Comparison of ENCODE assay signal across 21 mouse cellular contexts in the genomic region with DNA sequence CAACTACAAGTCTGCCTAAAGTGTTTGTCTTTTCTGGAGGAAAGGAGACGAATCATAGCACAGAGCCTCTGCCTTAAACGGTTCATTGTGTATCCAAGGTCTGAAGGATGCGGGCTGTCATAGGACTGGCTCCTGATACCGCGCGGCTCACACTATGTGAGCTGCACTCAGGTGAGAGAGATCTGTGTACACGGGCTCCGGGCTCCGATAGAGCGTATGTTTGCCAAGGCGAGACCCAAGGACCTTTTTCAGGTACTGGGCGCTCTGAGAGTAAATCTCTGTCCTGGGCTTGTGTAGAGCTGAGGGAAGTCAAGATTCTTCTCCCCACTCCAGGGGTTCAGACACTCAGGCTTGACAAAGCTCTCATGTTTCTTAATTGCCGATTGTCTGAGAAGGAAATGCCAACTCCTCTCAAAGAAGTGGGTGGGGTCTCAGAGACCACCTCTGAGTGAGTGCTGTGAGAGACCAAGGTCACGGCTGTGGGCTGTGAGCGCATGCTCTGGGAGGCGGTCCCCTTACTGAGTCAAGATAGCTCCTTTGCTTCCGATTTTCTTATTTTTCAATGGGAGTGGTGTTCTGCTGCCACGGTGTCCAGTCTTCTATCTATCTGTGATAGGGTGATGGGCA. TPM values are rescaled to one million over a fixed set of nuclear protein-coding genes. Genes with fewer than 3 reads are reported as not detected.
DNase-seq lines count a peak whose midpoint lies in the region; ATAC-seq and TF ChIP-seq lines count a peak whose summit lies in the region.
"Had no signal": no experiment of that assay in that cellular context is flagged by ENCODE, and none has a peak within 500 bp of the region (broad histone marks: within the 10 kb centered on the region; RNA-seq: fewer than 3 reads in every experiment).

No protein-coding gene starts in this region.

- no peaks in the 10 kb centered on the region for H3K36me3 ChIP-seq in kidney, embryonic 16.5 days (ENCODE audit: insufficient read depth, low read length)
- no peaks in the 10 kb centered on the region for H3K36me3 ChIP-seq in lung, postnatal 0 days (ENCODE audit: insufficient read depth, low read length)
- H3K36me3 ChIP-seq in stomach, postnatal 0 days (ENCODE audit: control insufficient read depth, insufficient read depth, low read length) = no peaks in the 10 kb centered on the region
- H3K36me3 ChIP-seq: forebrain, embryonic 10.5 days; heart, embryonic 12.5 days; hindbrain, embryonic 10.5 days; intestine, embryonic 15.5 days; liver, embryonic 13.5 days; neural tube, embryonic 13.5 days had no signal

- H3K9ac ChIP-seq in kidney, embryonic 16.5 days (replicated peaks; ENCODE audit: low read length) = no peak overlapping the region
- no peak overlapping the region for H3K9ac ChIP-seq in lung, postnatal 0 days (replicated peaks; ENCODE audit: low read depth)
- H3K9ac ChIP-seq in stomach, postnatal 0 days (ENCODE audit: low read length) = no peak overlapping the region
- H3K9ac ChIP-seq: heart, embryonic 12.5 days; intestine, embryonic 15.5 days; liver, embryonic 13.5 days; neural tube, embryonic 13.5 days had no signal

- no peaks in the 10 kb centered on the region for H3K9me3 ChIP-seq in kidney, embryonic 16.5 days (ENCODE audit: low read length)
- H3K9me3 ChIP-seq in lung, postnatal 0 days (ENCODE audit: low read length) = no peaks in the 10 kb centered on the region
- no peaks in the 10 kb centered on the region for H3K9me3 ChIP-seq in stomach, postnatal 0 days (ENCODE audit: control insufficient read depth, low read length)
- H3K9me3 ChIP-seq: forebrain, embryonic 10.5 days; heart, embryonic 12.5 days; hindbrain, embryonic 10.5 days; intestine, embryonic 15.5 days; liver, embryonic 13.5 days; megakaryocyte, embryonic 14.5 days; neural tube, embryonic 13.5 days had no signal

- no peaks in the 10 kb centered on the region for H3K27me3 ChIP-seq in kidney, embryonic 16.5 days (ENCODE audit: insufficient read depth, low read length)
- H3K27me3 ChIP-seq in lung, postnatal 0 days (replicated peaks; ENCODE audit: insufficient read depth, low read length) = no peaks in the 10 kb centered on the region
- H3K27me3 ChIP-seq in stomach, postnatal 0 days (ENCODE audit: control insufficient read depth, insufficient read depth, low read length) = no peaks in the 10 kb centered on the region
- H3K27me3 ChIP-seq: heart, embryonic 12.5 days; intestine, embryonic 15.5 days; liver, embryonic 13.5 days; megakaryocyte, embryonic 14.5 days; neural tube, embryonic 13.5 days had no signal

- peak; percentile 70 for ATAC-seq in kidney, embryonic 16.5 days (ENCODE audit: low FRiP score, low TSS enrichment)
- ATAC-seq in lung, postnatal 0 days = no peak
- no peak for ATAC-seq in stomach, postnatal 0 days (ENCODE audit: low FRiP score, low TSS enrichment)
- ATAC-seq: hindbrain, embryonic 16.5 days; intestine, embryonic 15.5 days had no signal

- TF ChIP-seq CTCF in lung, postnatal 0 days (IDR thresholded peaks at IDR 0.05) = no peak
- no peak for TF ChIP-seq CTCF in stomach, postnatal 0 days (IDR thresholded peaks at IDR 0.05; ENCODE audit: low read depth)

- peaks cover 12% of the 10 kb centered on the region for H3K4me1 ChIP-seq in kidney, embryonic 16.5 days (ENCODE audit: insufficient read depth, low read length)
- H3K4me1 ChIP-seq in lung, postnatal 0 days (ENCODE audit: insufficient read depth, low read depth, low read length) = no peaks in the 10 kb centered on the region
- H3K4me1 ChIP-seq in stomach, postnatal 0 days (replicated peaks; ENCODE audit: control insufficient read depth, insufficient read depth) = no peaks in the 10 kb centered on the region
- H3K4me1 ChIP-seq: intestine, embryonic 15.5 days; liver, embryonic 13.5 days; neural tube, embryonic 13.5 days had no signal

- 67% methylated on average over 18 of the region's 18 CpGs for WGBS in kidney, embryonic 16.5 days
- 38% methylated on average over 18 of the region's 18 CpGs for WGBS in lung, postnatal 0 days
- 51% methylated on average over 18 of the region's 18 CpGs for WGBS in stomach, postnatal 0 days

- no peak overlapping the region for H3K4me3 ChIP-seq in kidney, embryonic 16.5 days (ENCODE audit: low read length)
- no peak overlapping the region for H3K4me3 ChIP-seq in lung, postnatal 0 days (ENCODE audit: low read depth, low read length)
- no peak overlapping the region for H3K4me3 ChIP-seq in stomach, postnatal 0 days (ENCODE audit: low read depth, low read length)
- H3K4me3 ChIP-seq: forebrain, embryonic 10.5 days; heart, embryonic 12.5 days; hindbrain, embryonic 10.5 days; intestine, embryonic 15.5 days; left cerebral cortex, adult 2 months; liver, embryonic 13.5 days; megakaryocyte, embryonic 14.5 days; neural tube, embryonic 13.5 days had no signal

- TF ChIP-seq EP300 in lung, postnatal 0 days (IDR thresholded peaks at IDR 0.05) = no peak
- no peak for TF ChIP-seq EP300 in stomach, postnatal 0 days (optimal IDR thresholded peaks at IDR 0.05)

- H3K27ac ChIP-seq in kidney, embryonic 16.5 days (ENCODE audit: low read length) = peak overlapping the region; percentile 20; the same call in 1 of the 2 replicates
- H3K27ac ChIP-seq in lung, postnatal 0 days (ENCODE audit: low read length) = no peak overlapping the region
- H3K27ac ChIP-seq in stomach, postnatal 0 days (replicated peaks) = no peak overlapping the region
- H3K27ac ChIP-seq: forebrain, embryonic 10.5 days; hindbrain, embryonic 10.5 days; intestine, embryonic 15.5 days; left cerebral cortex, adult 2 months; liver, embryonic 13.5 days; neural tube, embryonic 13.5 days had no signal

- no peak for DNase-seq in kidney, postnatal 36 days
- no peak for DNase-seq in lung, postnatal 0 days (ENCODE audit: low spot score)
- DNase-seq in lung, postnatal 4 days = no peak
- DNase-seq in ZHBTc4 (ENCODE audit: low read depth, low spot score) = peak; percentile 89
- DNase-seq in stomach, postnatal 0 days (ENCODE audit: low spot score) = no peak
- no peak for DNase-seq in gastrocnemius, postnatal 25 days
- DNase-seq: adrenal gland, adult 2 months; kidney, adult 9 months; liver, embryonic 13.5 days; midbrain, embryonic 14.5 days; retina, postnatal 1 day; thymus, adult 2 months had no signal

- H3K4me2 ChIP-seq in kidney, embryonic 16.5 days (replicated peaks; ENCODE audit: low read depth, low read length) = no peak overlapping the region
- H3K4me2 ChIP-seq in lung, postnatal 0 days (replicated peaks; ENCODE audit: low read depth, low read length) = 0 out of 2 replicates have a peak overlapping the region, but pooled peaks have one; percentile 8
- 0 out of 2 replicates have a peak overlapping the region, but pooled peaks have one; percentile 2 for H3K4me2 ChIP-seq in stomach, postnatal 0 days (replicated peaks; ENCODE audit: low read depth)
- H3K4me2 ChIP-seq: heart, embryonic 12.5 days; intestine, embryonic 15.5 days; liver, embryonic 13.5 days; neural tube, embryonic 13.5 days had no signal

RNA-seq across cellular contexts. Expression of a gene that starts 10.9 kb away (rescaled TPM):
- 3.9 and 4.3 TPM in 2 replicates for polyA plus RNA-seq in kidney, embryonic 16.5 days (2015; fragmentation: Nextera tagmentation; extraction: Ambion mirVana)
- 3.4 and 3.7 TPM in 2 replicates for polyA plus RNA-seq in lung, postnatal 0 days (2015; fragmentation: Nextera tagmentation; extraction: Ambion mirVana)
- 3.4 and 3.8 TPM in 2 replicates for polyA plus RNA-seq in stomach, postnatal 0 days (2015; fragmentation: Nextera tagmentation; extraction: Ambion mirVana)
- total RNA-seq in gastrocnemius, postnatal 25 days (2021) = 1 to 10 TPM; 2.5 to 2.9 TPM
